Mouse (Mus musculus): ENCODE measurements around the gene Flt3l. TPM values are rescaled to one million over a fixed set of nuclear protein-coding genes. Genes with fewer than 3 reads are reported as not detected.

Flt3l gene
- polyA plus RNA-seq, 1 experiment from 2014 or later = 2.2 TPM

DNA sequence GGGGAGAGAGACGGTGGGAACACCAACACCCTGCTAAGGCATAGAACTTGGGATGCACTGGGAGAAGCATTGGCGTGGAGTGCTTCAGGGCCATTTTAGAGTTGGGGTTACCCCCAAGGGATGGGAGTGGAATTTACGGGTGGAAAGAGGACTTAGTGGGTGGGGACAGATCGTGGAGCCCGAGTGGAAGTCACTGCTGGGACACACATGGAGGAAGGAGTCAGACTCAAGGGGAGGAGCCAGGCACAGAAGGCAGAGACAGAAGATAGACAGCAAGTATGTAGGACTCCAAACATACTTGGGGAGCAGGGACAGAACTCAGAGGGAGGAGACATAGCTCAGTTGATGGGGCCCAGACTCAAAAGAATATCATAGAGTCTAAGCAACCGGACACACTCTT is 26.3 kb upstream of the Flt3l start:
- 21% methylated on average over 6 of the region's 6 CpGs for WGBS
- Histone ChIP-seq H3K4me2 (replicated peaks; ENCODE audit: low read depth) (peak overlapping the region; percentile 63), H3K4me1 (replicated peaks; ENCODE audit: control insufficient read depth, insufficient read depth) (peaks cover 4% of the 10 kb centered on the region; the same call in 1 of the 2 replicates), H3K27ac (replicated peaks) (no peak overlapping the region), H3K9ac (ENCODE audit: low read length) (no peak overlapping the region), H3K27me3 (ENCODE audit: control insufficient read depth, insufficient read depth, low read length) (peaks cover 10% of the 10 kb centered on the region; the same call in 1 of the 2 replicates), H3K9me3 (ENCODE audit: control insufficient read depth, low read length) (no peaks in the 10 kb centered on the region), H3K36me3 (ENCODE audit: control insufficient read depth, insufficient read depth, low read length) (peaks cover 2% of the 10 kb centered on the region; the same call in 1 of the 2 replicates), H3K4me3 (ENCODE audit: low read depth, low read length) (no peak overlapping the region; the same call in 1 of the 2 replicates)
- no peak for ATAC-seq (ENCODE audit: low FRiP score, low TSS enrichment)
- TF ChIP-seq EP300 (optimal IDR thresholded peaks at IDR 0.05) (no peak), CTCF (IDR thresholded peaks at IDR 0.05; ENCODE audit: low read depth) (no peak)
- no peak for DNase-seq (ENCODE audit: low spot score)

DNA sequence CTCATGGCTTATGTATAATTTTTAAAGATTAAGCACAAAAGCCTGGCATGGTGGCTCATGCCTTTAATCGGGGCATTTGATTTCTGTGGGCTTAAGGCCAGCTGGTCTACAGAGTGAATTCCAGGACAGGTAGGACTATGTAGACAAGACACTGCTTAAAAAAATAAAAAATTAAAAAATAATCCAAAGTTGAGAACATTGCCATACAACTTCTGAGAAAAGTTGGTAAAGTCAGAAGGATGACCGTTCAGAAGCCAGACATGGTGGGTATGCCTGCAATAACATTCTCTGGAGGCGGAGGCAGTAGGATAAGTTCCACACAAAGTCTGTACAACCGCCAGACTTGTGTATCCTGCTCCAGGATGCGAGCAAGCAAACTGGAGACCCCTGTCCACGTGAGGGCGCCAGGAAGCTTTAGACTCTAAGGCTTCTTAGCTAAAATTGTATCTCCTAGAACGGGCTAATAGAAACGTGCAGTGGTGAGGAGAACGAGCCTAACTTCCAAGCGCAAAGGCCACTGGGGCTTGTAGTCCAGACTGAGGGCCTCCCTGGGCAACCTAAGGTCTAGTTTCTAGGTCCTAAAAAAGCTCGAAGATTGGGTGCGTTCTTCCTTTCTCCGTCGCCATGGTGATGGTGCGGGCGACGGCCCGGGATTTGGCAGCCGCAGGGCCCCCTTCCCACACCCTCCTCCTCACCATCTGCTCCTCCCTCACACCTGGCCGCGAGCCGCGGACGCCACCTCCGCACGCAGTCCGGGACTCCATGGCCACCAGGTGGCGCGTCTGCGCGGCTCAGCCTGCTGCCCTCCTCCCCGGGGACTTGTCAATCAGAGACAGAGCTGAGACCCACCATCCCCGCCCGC is 25.6 kb upstream of the Flt3l start:
- Histone ChIP-seq H3K9ac (ENCODE audit: low read length) (0 out of 2 replicates have a peak overlapping the region, but pooled peaks have one; percentile 35), H3K9me3 (ENCODE audit: control insufficient read depth, low read length) (no peaks in the 10 kb centered on the region), H3K4me1 (replicated peaks; ENCODE audit: control insufficient read depth, insufficient read depth) (peaks cover 4% of the 10 kb centered on the region; the same call in 1 of the 2 replicates), H3K4me2 (replicated peaks; ENCODE audit: low read depth) (peak overlapping the region; percentile 63), H3K27ac (replicated peaks) (0 out of 2 replicates have a peak overlapping the region, but pooled peaks have one; percentile 13), H3K4me3 (ENCODE audit: low read depth, low read length) (peak overlapping the region; percentile 35), H3K36me3 (ENCODE audit: control insufficient read depth, insufficient read depth, low read length) (peaks cover 2% of the 10 kb centered on the region; the same call in 1 of the 2 replicates), H3K27me3 (ENCODE audit: control insufficient read depth, insufficient read depth, low read length) (peaks cover 10% of the 10 kb centered on the region; the same call in 1 of the 2 replicates)
- ATAC-seq (ENCODE audit: low FRiP score, low TSS enrichment) (peak; percentile 74), DNase-seq (ENCODE audit: low spot score) (peak; percentile 88)
- 4% methylated on average over 35 of the region's 35 CpGs for WGBS
- TF ChIP-seq CTCF (IDR thresholded peaks at IDR 0.05; ENCODE audit: low read depth) = peak; percentile 85
- no peak for TF ChIP-seq EP300 (optimal IDR thresholded peaks at IDR 0.05)

DNA sequence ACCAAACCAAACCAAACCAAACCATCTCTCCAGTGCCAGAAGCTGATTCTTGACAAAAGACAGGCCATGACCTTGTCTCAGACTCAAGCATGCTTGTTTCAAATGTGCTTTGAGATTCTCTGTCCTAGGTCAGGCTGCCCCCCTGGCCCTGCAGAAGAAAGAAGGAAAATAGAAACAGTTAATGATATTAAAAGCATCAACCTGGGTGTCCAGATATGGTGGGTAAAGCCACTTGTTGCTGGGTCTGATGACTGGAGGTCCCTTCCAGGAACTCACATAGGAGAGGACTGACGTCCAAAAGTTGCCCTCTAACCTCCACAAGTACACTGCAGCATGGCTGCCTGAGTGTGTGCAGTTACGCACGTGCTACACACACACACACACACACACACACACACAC is 24.6 kb upstream of the Flt3l start:
- 93% methylated on average over 3 of the region's 3 CpGs for WGBS
- Histone ChIP-seq H3K36me3 (ENCODE audit: control insufficient read depth, insufficient read depth, low read length) (peaks cover 2% of the 10 kb centered on the region; the same call in 1 of the 2 replicates), H3K4me1 (replicated peaks; ENCODE audit: control insufficient read depth, insufficient read depth) (peaks cover 4% of the 10 kb centered on the region; the same call in 1 of the 2 replicates), H3K9me3 (ENCODE audit: control insufficient read depth, low read length) (no peaks in the 10 kb centered on the region), H3K27me3 (ENCODE audit: control insufficient read depth, insufficient read depth, low read length) (peaks cover 10% of the 10 kb centered on the region; the same call in 1 of the 2 replicates), H3K4me3 (ENCODE audit: low read depth, low read length) (no peak overlapping the region), H3K27ac (replicated peaks) (no peak overlapping the region), H3K9ac (ENCODE audit: low read length) (no peak overlapping the region), H3K4me2 (replicated peaks; ENCODE audit: low read depth) (no peak overlapping the region)
- ATAC-seq (ENCODE audit: low FRiP score, low TSS enrichment) (no peak), DNase-seq (ENCODE audit: low spot score) (no peak)
- TF ChIP-seq CTCF (IDR thresholded peaks at IDR 0.05; ENCODE audit: low read depth) (no peak), EP300 (optimal IDR thresholded peaks at IDR 0.05) (no peak)

DNA sequence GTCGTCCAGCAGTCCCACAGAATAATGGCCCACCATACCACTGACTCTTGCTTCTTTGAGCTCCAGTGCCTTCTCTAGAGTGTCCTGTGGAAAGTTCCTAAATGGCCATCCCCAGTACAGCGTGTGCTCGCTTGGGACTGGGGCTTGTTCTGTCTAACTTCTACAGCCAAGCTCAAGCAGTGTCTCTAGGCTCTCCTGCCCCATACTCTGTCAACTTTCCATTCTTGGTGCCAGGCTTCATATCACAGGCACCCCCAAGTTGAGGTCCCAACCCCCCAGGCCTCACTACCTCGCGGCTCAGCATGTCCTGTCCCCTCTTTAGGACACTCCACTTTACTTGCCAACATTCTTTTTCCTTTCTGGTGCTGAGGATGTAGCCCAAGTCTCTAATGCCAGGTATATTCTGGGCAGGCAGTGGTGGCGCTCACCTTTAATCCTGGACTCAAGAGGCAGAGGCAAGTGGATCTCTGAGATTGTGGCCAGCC is 24.1 kb upstream of the Flt3l start:
- Histone ChIP-seq H3K9me3 (ENCODE audit: control insufficient read depth, low read length) (no peaks in the 10 kb centered on the region), H3K36me3 (ENCODE audit: control insufficient read depth, insufficient read depth, low read length) (peaks cover 2% of the 10 kb centered on the region; the same call in 1 of the 2 replicates), H3K4me1 (replicated peaks; ENCODE audit: control insufficient read depth, insufficient read depth) (peaks cover 4% of the 10 kb centered on the region; the same call in 1 of the 2 replicates), H3K4me2 (replicated peaks; ENCODE audit: low read depth) (no peak overlapping the region), H3K27ac (replicated peaks) (no peak overlapping the region), H3K27me3 (ENCODE audit: control insufficient read depth, insufficient read depth, low read length) (peaks cover 7% of the 10 kb centered on the region; the same call in 1 of the 2 replicates), H3K4me3 (ENCODE audit: low read depth, low read length) (no peak overlapping the region), H3K9ac (ENCODE audit: low read length) (no peak overlapping the region)
- DNase-seq (ENCODE audit: low spot score) (no peak), ATAC-seq (ENCODE audit: low FRiP score, low TSS enrichment) (no peak)
- TF ChIP-seq CTCF (IDR thresholded peaks at IDR 0.05; ENCODE audit: low read depth) (no peak), EP300 (optimal IDR thresholded peaks at IDR 0.05) (no peak)
- 91% methylated on average over 6 of the region's 6 CpGs for WGBS

DNA sequence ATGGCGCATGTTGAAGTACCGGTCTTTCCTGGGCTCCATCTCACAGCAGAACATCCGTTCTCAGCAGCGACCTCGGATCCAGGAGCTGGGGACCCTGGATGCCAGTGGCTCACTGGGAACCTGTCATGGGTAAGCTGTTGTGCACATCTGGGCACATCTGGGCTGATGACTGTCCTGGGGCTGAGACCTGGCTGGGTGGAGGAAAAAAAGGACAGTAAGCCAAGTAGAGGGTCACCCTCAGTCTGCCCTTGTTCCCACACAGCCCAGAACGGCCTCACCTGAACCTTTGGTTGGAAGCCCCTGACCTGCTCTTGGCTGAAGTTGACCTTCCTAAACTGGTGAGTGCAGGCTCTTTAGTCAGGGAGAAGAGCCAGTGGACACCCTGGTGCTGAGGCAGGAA is 22.8 kb upstream of the Flt3l start:
- peaks cover 2% of the 10 kb centered on the region; the same call in 1 of the 2 replicates for H3K36me3 ChIP-seq (ENCODE audit: control insufficient read depth, insufficient read depth, low read length)
- no peak overlapping the region for H3K4me3 ChIP-seq (ENCODE audit: low read depth, low read length)
- 85% methylated on average over 6 of the region's 6 CpGs for WGBS
- H3K27ac ChIP-seq (replicated peaks) = no peak overlapping the region
- H3K4me1 ChIP-seq (replicated peaks; ENCODE audit: control insufficient read depth, insufficient read depth) = peaks cover 3% of the 10 kb centered on the region; the same call in 1 of the 2 replicates
- H3K4me2 ChIP-seq (replicated peaks; ENCODE audit: low read depth) = no peak overlapping the region
- H3K27me3 ChIP-seq (ENCODE audit: control insufficient read depth, insufficient read depth, low read length) = no peaks in the 10 kb centered on the region
- no peak overlapping the region for H3K9ac ChIP-seq (ENCODE audit: low read length)
- no peaks in the 10 kb centered on the region for H3K9me3 ChIP-seq (ENCODE audit: control insufficient read depth, low read length)
- no peak for DNase-seq (ENCODE audit: low spot score)
- ATAC-seq (ENCODE audit: low FRiP score, low TSS enrichment) = no peak
- TF ChIP-seq CTCF (IDR thresholded peaks at IDR 0.05; ENCODE audit: low read depth) (no peak), EP300 (optimal IDR thresholded peaks at IDR 0.05) (no peak)

Data from stomach, postnatal 0 days (tissue).